Mouse (Mus musculus): Measurements from ENCODE around the gene Fabp3. TPM values are rescaled to one million over a fixed set of nuclear protein-coding genes. Genes with fewer than 3 reads are reported as not detected.

The Fabp3 gene
- total and polyA plus RNA-seq, 3 experiments = 0.60 TPM; not detected in 2

- Histone ChIP-seq H3K4me1 (ENCODE audit: control insufficient read depth in 1 of 2, insufficient read depth in 2 of 2, low read length in 2 of 2) (no peaks in the 10 kb centered on the region), H3K4me3 (ENCODE audit: control insufficient read depth in 1 of 2, insufficient read depth in 1 of 2, low read depth in 2 of 2, low read length in 2 of 2) (no peak overlapping the region), H3K79me2 (ENCODE audit: control insufficient read depth, insufficient read depth, low read length, poor library complexity) (no peaks in the 10 kb centered on the region), H3K36me3 (ENCODE audit: control insufficient read depth in 1 of 2, insufficient read depth in 2 of 2, low read length in 2 of 2) (no peaks in the 10 kb centered on the region), H3K9me3 (replicated peaks; ENCODE audit: insufficient read depth, low read length) (no peaks in the 10 kb centered on the region), H3K9ac (ENCODE audit: control insufficient read depth, low read depth, low read length, poor library complexity, severe bottlenecking) (no peak overlapping the region), H3K27ac (ENCODE audit: control insufficient read depth, low read depth, low read length) (no peak overlapping the region), H3K27me3 (ENCODE audit: control insufficient read depth in 1 of 2, insufficient read depth in 2 of 2, low read length in 2 of 2) (peaks cover 0 to 3% of the 10 kb centered on the region in 2 experiments; a peak in 2 of 4 replicates)
- TF ChIP-seq SMC3 (IDR thresholded peaks at IDR 0.05; ENCODE audit: low read depth, low read length) = no peak
- TF ChIP-seq MAZ (IDR thresholded peaks at IDR 0.05; ENCODE audit: low read depth, low read length) = no peak
- TF ChIP-seq JUND (IDR thresholded peaks at IDR 0.05; ENCODE audit: low read depth, low read length) = no peak
- no peak for TF ChIP-seq ZNF384 (IDR thresholded peaks at IDR 0.05; ENCODE audit: low read depth, low read length)
- no peak for TF ChIP-seq USF2 (IDR thresholded peaks at IDR 0.05; ENCODE audit: borderline replicate concordance in 1 of 2, insufficient read depth in 1 of 2, low read depth in 1 of 2, low read length in 2 of 2)
- TF ChIP-seq GABPA (IDR thresholded peaks at IDR 0.05; ENCODE audit: low read depth, low read length) = no peak
- no peak for TF ChIP-seq BHLHE40 (IDR thresholded peaks at IDR 0.05; ENCODE audit: borderline replicate concordance, low read depth, low read length)
- no peak for TF ChIP-seq ETS1 (IDR thresholded peaks at IDR 0.05; ENCODE audit: low read depth, low read length)
- no peak for TF ChIP-seq CTCF (IDR thresholded peaks at IDR 0.05 in 2 of 3, conservative IDR thresholded peaks at IDR 0.05 in 1 of 3; ENCODE audit: control insufficient read depth in 1 of 3, insufficient read depth in 1 of 3, low read depth in 2 of 3, low read length in 3 of 3, poor library complexity in 1 of 3, severe bottlenecking in 1 of 3)
- no peak for TF ChIP-seq GATA1 (IDR thresholded peaks at IDR 0.05; ENCODE audit: low read depth, low read length)
- TF ChIP-seq MEF2A (IDR thresholded peaks at IDR 0.05; ENCODE audit: extremely low read depth, insufficient replicate concordance, low read depth, low read length, poor library complexity, severe bottlenecking) = no peak
- TF ChIP-seq MYB (IDR thresholded peaks at IDR 0.05; ENCODE audit: low read depth, low read length) = no peak
- no peak for TF ChIP-seq HCFC1 (IDR thresholded peaks at IDR 0.05; ENCODE audit: low read depth, low read length)
- no peak for TF ChIP-seq TBP (IDR thresholded peaks at IDR 0.05; ENCODE audit: low read depth, low read length)
- DNase-seq (ENCODE audit: low read depth, low spot score) = no peak
Measured at GRCm38 (mm10) chr4:130276573-130277176, 31.7 kb upstream of the Fabp3 start.

GRCm38 (mm10) chr4:130279105-130279504 lies 29.3 kb upstream of the Fabp3 start, which contains the start of gene Serinc2:
TSS of gene Serinc2 (minus strand) at chr4:130279205.
- no peak within 1 kb of the TSS for H3K27ac ChIP-seq (ENCODE audit: control insufficient read depth, low read depth, low read length)
- H3K27me3 ChIP-seq (ENCODE audit: control insufficient read depth in 1 of 2, insufficient read depth in 2 of 2, low read length in 2 of 2) = peaks cover 0 to 1% of the 10 kb centered on the region in 2 experiments; a peak in 1 of 4 replicates
- DNase-seq (ENCODE audit: low read depth, low spot score) = no peak
- no peaks in the 10 kb centered on the region for H3K36me3 ChIP-seq (ENCODE audit: control insufficient read depth in 1 of 2, insufficient read depth in 2 of 2, low read length in 2 of 2)
- no peaks in the 10 kb centered on the region for H3K9me3 ChIP-seq (replicated peaks; ENCODE audit: insufficient read depth, low read length)
- no peak within 1 kb of the TSS for H3K4me3 ChIP-seq (ENCODE audit: control insufficient read depth in 1 of 2, insufficient read depth in 1 of 2, low read depth in 2 of 2, low read length in 2 of 2)
- H3K9ac ChIP-seq (ENCODE audit: control insufficient read depth, low read depth, low read length, poor library complexity, severe bottlenecking) = no peak within 1 kb of the TSS
- TF ChIP-seq GABPA (IDR thresholded peaks at IDR 0.05; ENCODE audit: low read depth, low read length) (no peak), BHLHE40 (IDR thresholded peaks at IDR 0.05; ENCODE audit: borderline replicate concordance, low read depth, low read length) (no peak), TAL1 (IDR thresholded peaks at IDR 0.05; ENCODE audit: low read length) (no peak), ZMIZ1 (IDR thresholded peaks at IDR 0.05; ENCODE audit: low read depth, low read length) (no peak), CTCF (IDR thresholded peaks at IDR 0.05 in 2 of 3, conservative IDR thresholded peaks at IDR 0.05 in 1 of 3; ENCODE audit: control insufficient read depth in 1 of 3, insufficient read depth in 1 of 3, low read depth in 2 of 3, low read length in 3 of 3, poor library complexity in 1 of 3, severe bottlenecking in 1 of 3) (no peak), HCFC1 (IDR thresholded peaks at IDR 0.05; ENCODE audit: low read depth, low read length) (no peak), RAD21 (IDR thresholded peaks at IDR 0.05; ENCODE audit: low read depth, low read length) (no peak), CHD1 (IDR thresholded peaks at IDR 0.05; ENCODE audit: low read depth, low read length) (no peak), MEF2A (IDR thresholded peaks at IDR 0.05; ENCODE audit: extremely low read depth, insufficient replicate concordance, low read depth, low read length, poor library complexity, severe bottlenecking) (no peak), JUND (IDR thresholded peaks at IDR 0.05; ENCODE audit: low read depth, low read length) (no peak), TBP (IDR thresholded peaks at IDR 0.05; ENCODE audit: low read depth, low read length) (no peak), MYB (IDR thresholded peaks at IDR 0.05; ENCODE audit: low read depth, low read length) (no peak), KAT2A (conservative IDR thresholded peaks at IDR 0.05; ENCODE audit: low read depth, low read length) (no peak), SIN3A (IDR thresholded peaks at IDR 0.05; ENCODE audit: low read length) (no peak), USF2 (IDR thresholded peaks at IDR 0.05; ENCODE audit: borderline replicate concordance in 1 of 2, insufficient read depth in 1 of 2, low read depth in 1 of 2, low read length in 2 of 2) (no peak), ETS1 (IDR thresholded peaks at IDR 0.05; ENCODE audit: low read depth, low read length) (no peak), E2F4 (IDR thresholded peaks at IDR 0.05; ENCODE audit: borderline replicate concordance, low read depth, low read length) (no peak), MXI1 (IDR thresholded peaks at IDR 0.05; ENCODE audit: low read depth, low read length) (no peak), MAX (IDR thresholded peaks at IDR 0.05; ENCODE audit: low read length) (no peak)
- H3K79me2 ChIP-seq (ENCODE audit: control insufficient read depth, insufficient read depth, low read length, poor library complexity) = no peaks in the 10 kb centered on the region
- H3K4me1 ChIP-seq (ENCODE audit: control insufficient read depth in 1 of 2, insufficient read depth in 2 of 2, low read length in 2 of 2) = peaks cover 0 to 5% of the 10 kb centered on the region in 2 experiments; a peak in 1 of 4 replicates
